Mouse (Mus musculus) erythroblast, embryonic 14.5 days (primary cell): ENCODE measurements around the gene Pld6.

Experiments used
- GATA1 ChIP-seq: IDR thresholded peaks from 2 replicates; pipeline ENCODE4 v1.6.1; 2012; ENCODE audit warnings: low read length, inconsistent platforms, mixed read lengths
- TAL1 ChIP-seq: IDR thresholded peaks from 3 replicates; pipeline ENCODE4 v1.6.1; 2012; ENCODE audit warnings: low read length, inconsistent platforms, mixed read lengths

GRCm38 (mm10) chr11:59782091-59782590, 5.3 kb downstream of the Pld6 start:
- TF ChIP-seq TAL1 = no peak
- no peak for TF ChIP-seq GATA1
